Mouse (Mus musculus): ENCODE results near the gene Pkn3. TPM values are rescaled to one million over a fixed set of nuclear protein-coding genes. Genes with fewer than 3 reads are reported as not detected.

The Pkn3 gene
- polyA plus RNA-seq, 1 experiment from 2014 or later, result 2.2 TPM

DNA sequence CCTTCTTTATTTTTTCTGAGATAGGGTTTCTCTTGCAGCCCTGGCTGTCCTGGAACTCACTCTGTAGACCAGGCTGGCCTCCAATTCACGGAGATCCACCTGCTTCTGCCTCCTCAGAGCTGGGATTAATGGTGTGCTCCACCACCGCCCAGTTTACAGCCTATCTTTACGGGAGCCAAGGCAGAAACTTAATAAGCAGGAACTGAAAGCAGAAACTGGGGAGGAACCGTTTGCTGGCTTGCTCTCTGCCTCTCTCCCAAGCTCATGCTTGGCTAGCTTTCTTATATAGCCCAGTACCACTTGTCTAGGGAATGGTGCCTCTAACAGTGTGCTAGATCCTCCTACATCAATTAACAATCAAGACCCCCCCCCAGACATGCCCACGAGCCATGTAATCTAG is 6.6 kb downstream of the Pkn3 start:
- no peaks in the 10 kb centered on the region for H3K36me3 ChIP-seq (ENCODE audit: control insufficient read depth, insufficient read depth, low read length)
- DNase-seq (ENCODE audit: low spot score) (no peak), ATAC-seq (no peak)
- H3K9me3 ChIP-seq (replicated peaks; ENCODE audit: control insufficient read depth, low read length), result no peaks in the 10 kb centered on the region
- H3K27me3 ChIP-seq (replicated peaks; ENCODE audit: control insufficient read depth, insufficient read depth, low read length), result no peaks in the 10 kb centered on the region
- H3K4me2 ChIP-seq (ENCODE audit: low read length), result no peak overlapping the region
- H3K27ac ChIP-seq (ENCODE audit: low read depth, low read length), result no peak overlapping the region
- no peak overlapping the region for H3K4me3 ChIP-seq (ENCODE audit: low read depth, low read length)
- H3K9ac ChIP-seq (ENCODE audit: low read length), result no peak overlapping the region
- 54% methylated on average over 5 of the region's 5 CpGs for WGBS
- H3K4me1 ChIP-seq (ENCODE audit: control insufficient read depth, insufficient read depth, low read length), result no peaks in the 10 kb centered on the region

GRCm38 (mm10) chr2:30084632-30085031 is 7.1 kb downstream of the Pkn3 start:
- H3K27me3 ChIP-seq (replicated peaks; ENCODE audit: control insufficient read depth, insufficient read depth, low read length), result no peaks in the 10 kb centered on the region
- H3K4me2 ChIP-seq (ENCODE audit: low read length), result peak overlapping the region; percentile 29
- WGBS, result 10% methylated on average over 12 of the region's 12 CpGs
- DNase-seq (ENCODE audit: low spot score) (peak; percentile 16), ATAC-seq (no peak)
- peak overlapping the region; percentile 2; the same call in 1 of the 2 replicates for H3K9ac ChIP-seq (ENCODE audit: low read length)
- no peaks in the 10 kb centered on the region for H3K9me3 ChIP-seq (replicated peaks; ENCODE audit: control insufficient read depth, low read length)
- H3K4me3 ChIP-seq (ENCODE audit: low read depth, low read length), result no peak overlapping the region; the same call in 1 of the 2 replicates
- no peak overlapping the region for H3K27ac ChIP-seq (ENCODE audit: low read depth, low read length)
- H3K36me3 ChIP-seq (ENCODE audit: control insufficient read depth, insufficient read depth, low read length), result no peaks in the 10 kb centered on the region
- H3K4me1 ChIP-seq (ENCODE audit: control insufficient read depth, insufficient read depth, low read length), result no peaks in the 10 kb centered on the region

DNA sequence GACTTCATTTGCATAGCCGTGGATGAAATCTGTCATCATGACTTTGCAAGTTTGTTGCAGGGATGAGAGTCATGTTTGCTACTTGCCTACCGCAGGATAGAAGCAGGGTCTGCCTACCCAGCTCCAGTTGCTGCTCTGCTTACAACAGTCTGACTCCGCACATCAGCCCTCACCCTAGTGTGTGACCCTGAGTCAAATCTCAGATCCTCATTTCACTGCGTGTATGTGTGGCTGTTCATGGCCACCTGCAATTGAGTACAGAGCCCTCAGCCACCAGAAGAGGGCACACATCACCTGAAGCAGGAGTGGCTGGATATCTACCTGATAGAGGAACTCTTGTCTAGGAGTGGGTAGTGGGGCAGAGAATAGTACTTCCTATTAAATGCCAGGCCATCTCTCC is 9.8 kb downstream of the Pkn3 start:
- Histone ChIP-seq H3K36me3 (ENCODE audit: control insufficient read depth, insufficient read depth, low read length) (0 out of 2 replicates have a peak, but pooled peaks cover 8% of the 10 kb centered on the region), H3K9me3 (replicated peaks; ENCODE audit: control insufficient read depth, low read length) (no peaks in the 10 kb centered on the region), H3K9ac (ENCODE audit: low read length) (no peak overlapping the region), H3K4me3 (ENCODE audit: low read depth, low read length) (no peak overlapping the region), H3K27me3 (replicated peaks; ENCODE audit: control insufficient read depth, insufficient read depth, low read length) (no peaks in the 10 kb centered on the region), H3K4me1 (ENCODE audit: control insufficient read depth, insufficient read depth, low read length) (no peaks in the 10 kb centered on the region), H3K4me2 (ENCODE audit: low read length) (no peak overlapping the region), H3K27ac (ENCODE audit: low read depth, low read length) (no peak overlapping the region)
- ATAC-seq (no peak), DNase-seq (ENCODE audit: low spot score) (no peak)
- WGBS, result 94% methylated on average over 4 of the region's 4 CpGs

- no peak for DNase-seq (ENCODE audit: low spot score)
- no peak overlapping the region for H3K4me2 ChIP-seq (ENCODE audit: low read length)
- ATAC-seq, result no peak
- H3K4me1 ChIP-seq (ENCODE audit: control insufficient read depth, insufficient read depth, low read length), result peaks cover 8% of the 10 kb centered on the region
- no peaks in the 10 kb centered on the region for H3K9me3 ChIP-seq (replicated peaks; ENCODE audit: control insufficient read depth, low read length)
- H3K27ac ChIP-seq (ENCODE audit: low read depth, low read length), result no peak overlapping the region
- H3K36me3 ChIP-seq (ENCODE audit: control insufficient read depth, insufficient read depth, low read length), result 0 out of 2 replicates have a peak, but pooled peaks cover 8% of the 10 kb centered on the region
- no peak overlapping the region for H3K4me3 ChIP-seq (ENCODE audit: low read depth, low read length)
- WGBS, result 93% methylated on average over 12 of the region's 12 CpGs
- no peaks in the 10 kb centered on the region for H3K27me3 ChIP-seq (replicated peaks; ENCODE audit: control insufficient read depth, insufficient read depth, low read length)
- H3K9ac ChIP-seq (ENCODE audit: low read length), result no peak overlapping the region
Measured at GRCm38 (mm10) chr2:30091521-30091920, 14.0 kb downstream of the Pkn3 start.

DNA sequence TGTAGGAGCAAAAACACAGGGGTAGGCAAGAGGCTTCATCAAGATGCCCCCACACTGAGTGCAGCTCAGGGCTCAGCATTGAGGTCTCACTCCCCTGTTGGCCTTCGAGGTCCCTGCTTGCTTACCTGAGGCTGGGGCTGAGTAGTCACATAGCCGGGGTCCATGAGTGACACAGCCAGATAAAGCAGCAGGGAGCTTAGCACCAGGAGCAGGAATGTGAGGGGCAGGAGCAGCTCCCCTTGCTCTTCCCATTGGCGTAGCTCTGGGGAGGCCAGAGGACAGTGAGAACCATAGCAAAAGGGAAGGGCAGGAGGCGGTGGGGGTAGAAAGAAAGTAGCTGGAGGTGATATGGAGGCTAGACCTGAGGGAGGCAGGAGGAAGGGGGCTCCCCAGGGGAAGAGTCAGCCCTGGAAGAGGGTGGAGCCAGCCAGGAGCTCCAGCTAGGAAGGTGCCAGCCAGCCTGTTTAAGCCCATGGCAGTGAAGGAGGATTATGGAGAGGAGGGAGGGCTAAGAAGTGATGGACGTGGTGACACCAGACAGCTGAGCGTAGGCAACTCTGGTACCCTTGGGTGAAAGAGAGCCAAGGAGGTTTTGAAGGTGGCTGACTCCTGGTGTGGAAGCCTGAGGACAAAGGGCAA is 14.9 kb downstream of the Pkn3 start:
- peak overlapping the region; percentile 56 for H3K4me3 ChIP-seq (ENCODE audit: low read depth, low read length)
- WGBS, result 49% methylated on average over 6 of the region's 6 CpGs

GRCm38 (mm10) chr2:30093471-30094207 is 16.2 kb downstream of the Pkn3 start, which contains the start of gene Zdhhc12:
Zdhhc12 (minus strand) TSS chr2:30093648.
- Histone ChIP-seq H3K4me2 (ENCODE audit: low read length) (peak within 1 kb of the TSS; percentile 75), H3K27me3 (replicated peaks; ENCODE audit: control insufficient read depth, insufficient read depth, low read length) (no peaks in the 10 kb centered on the region), H3K9me3 (replicated peaks; ENCODE audit: control insufficient read depth, low read length) (no peaks in the 10 kb centered on the region), H3K4me3 (ENCODE audit: low read depth, low read length) (peak within 1 kb of the TSS; percentile 56), H3K36me3 (ENCODE audit: control insufficient read depth, insufficient read depth, low read length) (peaks cover 25% of the 10 kb centered on the region), H3K9ac (ENCODE audit: low read length) (peak within 1 kb of the TSS; percentile 72), H3K4me1 (ENCODE audit: control insufficient read depth, insufficient read depth, low read length) (peaks cover 8% of the 10 kb centered on the region), H3K27ac (ENCODE audit: low read depth, low read length) (peak within 1 kb of the TSS; percentile 30; the same call in 1 of the 2 replicates)
- DNase-seq (ENCODE audit: low spot score) (peak; percentile 96), ATAC-seq (peak; percentile 97)
- WGBS, result under 1% methylated on average over 41 of the region's 51 CpGs

More for the DNA sequence above, 14.9 kb downstream of the Pkn3 start:
- Histone ChIP-seq H3K27ac (ENCODE audit: low read depth, low read length) (no peak overlapping the region), H3K9me3 (replicated peaks; ENCODE audit: control insufficient read depth, low read length) (no peaks in the 10 kb centered on the region), H3K4me2 (ENCODE audit: low read length) (peak overlapping the region; percentile 75), H3K36me3 (ENCODE audit: control insufficient read depth, insufficient read depth, low read length) (peaks cover 16% of the 10 kb centered on the region; the same call in 1 of the 2 replicates), H3K4me1 (ENCODE audit: control insufficient read depth, insufficient read depth, low read length) (peaks cover 8% of the 10 kb centered on the region), H3K9ac (ENCODE audit: low read length) (peak overlapping the region; percentile 72; the same call in 1 of the 2 replicates), H3K27me3 (replicated peaks; ENCODE audit: control insufficient read depth, insufficient read depth, low read length) (no peaks in the 10 kb centered on the region)
- ATAC-seq, result no peak
- DNase-seq (ENCODE audit: low spot score), result no peak

DNA sequence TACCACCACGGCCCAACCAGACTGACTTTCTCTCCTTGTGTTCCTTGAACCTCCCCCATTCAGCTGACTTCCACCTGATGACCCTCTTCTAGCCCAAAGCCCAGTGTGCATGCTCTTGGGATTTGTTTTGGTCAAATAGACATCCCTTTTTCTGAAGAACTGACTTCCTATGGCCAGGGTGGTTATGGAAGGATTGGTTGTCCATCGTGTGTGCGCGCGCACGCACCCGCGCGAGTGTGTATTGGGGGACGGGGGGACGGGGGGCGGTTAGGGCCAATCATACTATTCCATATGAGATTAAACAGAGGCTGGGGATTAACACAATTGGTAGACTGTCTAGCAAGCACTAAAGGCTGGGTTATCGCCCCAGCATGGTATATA is 16.7 kb downstream of the Pkn3 start:
- Histone ChIP-seq H3K36me3 (ENCODE audit: control insufficient read depth, insufficient read depth, low read length) (peaks cover 31% of the 10 kb centered on the region), H3K27me3 (replicated peaks; ENCODE audit: control insufficient read depth, insufficient read depth, low read length) (no peaks in the 10 kb centered on the region), H3K9me3 (replicated peaks; ENCODE audit: control insufficient read depth, low read length) (no peaks in the 10 kb centered on the region), H3K4me1 (ENCODE audit: control insufficient read depth, insufficient read depth, low read length) (peaks cover 8% of the 10 kb centered on the region), H3K4me2 (ENCODE audit: low read length) (peak overlapping the region; percentile 75), H3K27ac (ENCODE audit: low read depth, low read length) (0 out of 2 replicates have a peak overlapping the region, but pooled peaks have one; percentile 30), H3K9ac (ENCODE audit: low read length) (peak overlapping the region; percentile 72), H3K4me3 (ENCODE audit: low read depth, low read length) (peak overlapping the region; percentile 56)
- peak; percentile 17 for DNase-seq (ENCODE audit: low spot score)
- no peak for ATAC-seq
- WGBS, result 2% methylated on average over 13 of the region's 13 CpGs

DNA sequence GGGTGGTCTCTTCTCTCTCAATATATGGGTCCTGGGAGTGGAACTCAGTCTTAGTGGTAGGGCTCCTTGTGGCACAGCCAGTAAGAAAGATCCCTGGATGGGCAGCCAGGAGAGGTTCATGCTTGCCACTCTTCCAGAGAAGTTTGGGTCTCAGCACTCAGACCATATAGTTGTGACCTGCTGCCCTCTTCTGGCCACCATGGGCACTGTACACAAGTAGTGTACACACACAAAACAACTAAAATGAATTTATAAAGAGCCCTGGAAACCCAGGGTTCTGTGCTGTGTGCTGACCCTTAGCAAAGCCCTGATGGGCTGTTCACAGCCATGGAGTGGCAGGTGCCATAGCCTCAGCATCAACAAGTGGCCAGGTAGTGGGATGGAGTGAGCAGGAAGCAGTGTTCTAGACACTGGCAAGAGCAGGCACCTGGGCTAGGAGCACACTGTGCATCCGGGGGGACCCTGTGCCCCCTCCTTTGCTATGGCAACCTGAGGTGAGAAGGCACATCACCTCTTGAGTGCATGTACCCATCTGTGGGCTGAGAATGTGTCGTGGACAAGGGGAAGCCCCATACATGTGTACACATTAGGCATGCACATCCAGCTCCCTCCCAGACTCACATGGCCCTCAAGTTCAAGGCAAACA is 18.5 kb downstream of the Pkn3 start:
- no peaks in the 10 kb centered on the region for H3K9me3 ChIP-seq (replicated peaks; ENCODE audit: control insufficient read depth, low read length)
- no peak for ATAC-seq
- no peak overlapping the region for H3K4me3 ChIP-seq (ENCODE audit: low read depth, low read length)
- 87% methylated on average over 2 of the region's 2 CpGs for WGBS
- no peak overlapping the region for H3K27ac ChIP-seq (ENCODE audit: low read depth, low read length)
- peak; percentile 61 for DNase-seq (ENCODE audit: low spot score)
- H3K9ac ChIP-seq (ENCODE audit: low read length), result no peak overlapping the region
- no peaks in the 10 kb centered on the region for H3K27me3 ChIP-seq (replicated peaks; ENCODE audit: control insufficient read depth, insufficient read depth, low read length)
- H3K4me1 ChIP-seq (ENCODE audit: control insufficient read depth, insufficient read depth, low read length), result peaks cover 8% of the 10 kb centered on the region
- H3K36me3 ChIP-seq (ENCODE audit: control insufficient read depth, insufficient read depth, low read length), result peaks cover 41% of the 10 kb centered on the region
- no peak overlapping the region for H3K4me2 ChIP-seq (ENCODE audit: low read length)
